In genomic region chr2:32408429-32409424, GRCm38 (mm10) we compare ENCODE assay signal across 11 mouse cellular contexts. TPM values are rescaled to one million over a fixed set of nuclear protein-coding genes. Genes with fewer than 3 reads are reported as not detected.
DNase-seq lines count a peak whose midpoint lies in the region; ATAC-seq and TF ChIP-seq lines count a peak whose summit lies in the region.
"Had no signal": no experiment of that assay in that cellular context is flagged by ENCODE, and none has a peak within 500 bp of the region (broad histone marks: within the 10 kb centered on the region; RNA-seq: fewer than 3 reads in every experiment).

No protein-coding gene starts in this region.

- H3K4me2 ChIP-seq in lung, embryonic 15.5 days: peak overlapping the region; percentile 24; the same call in 1 of the 2 replicates
- no peak overlapping the region for H3K4me2 ChIP-seq in intestine, postnatal 0 days (replicated peaks; ENCODE audit: low read depth)
- peak overlapping the region; percentile 41 for H3K4me2 ChIP-seq in limb, embryonic 12.5 days
- H3K4me2 ChIP-seq in stomach, embryonic 15.5 days: no peak overlapping the region
- H3K4me2 ChIP-seq: hindbrain, embryonic 15.5 days had no signal

- peaks cover 7% of the 10 kb centered on the region; the same call in 1 of the 2 replicates for H3K4me1 ChIP-seq in lung, embryonic 15.5 days
- 0 out of 2 replicates have a peak, but pooled peaks cover 3% of the 10 kb centered on the region for H3K4me1 ChIP-seq in intestine, postnatal 0 days (replicated peaks; ENCODE audit: control insufficient read depth, insufficient read depth, low read length)
- peaks cover 14% of the 10 kb centered on the region for H3K4me1 ChIP-seq in limb, embryonic 12.5 days (replicated peaks)
- H3K4me1 ChIP-seq in stomach, embryonic 15.5 days: peaks cover 3% of the 10 kb centered on the region; the same call in 1 of the 2 replicates
- H3K4me1 ChIP-seq: hindbrain, embryonic 15.5 days had no signal

- peak overlapping the region; percentile 51 for H3K27ac ChIP-seq in lung, embryonic 15.5 days
- H3K27ac ChIP-seq in intestine, postnatal 0 days (ENCODE audit: low read depth, low read length): peak overlapping the region; percentile 80
- H3K27ac ChIP-seq in limb, embryonic 12.5 days: peak overlapping the region; percentile 95
- H3K27ac ChIP-seq in stomach, embryonic 15.5 days: no peak overlapping the region
- H3K27ac ChIP-seq: hindbrain, embryonic 15.5 days; macrophage had no signal

- H3K36me3 ChIP-seq in lung, embryonic 15.5 days: no peaks in the 10 kb centered on the region
- peaks cover under 1% of the 10 kb centered on the region; the same call in 1 of the 2 replicates for H3K36me3 ChIP-seq in intestine, postnatal 0 days (ENCODE audit: control insufficient read depth, insufficient read depth)
- H3K36me3 ChIP-seq in limb, embryonic 12.5 days: peaks cover 7% of the 10 kb centered on the region
- no peaks in the 10 kb centered on the region for H3K36me3 ChIP-seq in stomach, embryonic 15.5 days
- H3K36me3 ChIP-seq: hindbrain, embryonic 15.5 days had no signal

- no peak overlapping the region for H3K4me3 ChIP-seq in lung, embryonic 15.5 days
- no peak overlapping the region for H3K4me3 ChIP-seq in intestine, postnatal 0 days (ENCODE audit: low read depth, low read length)
- 0 out of 2 replicates have a peak overlapping the region, but pooled peaks have one; percentile 3 for H3K4me3 ChIP-seq in limb, embryonic 12.5 days (replicated peaks)
- H3K4me3 ChIP-seq in stomach, embryonic 15.5 days (replicated peaks): no peak overlapping the region
- H3K4me3 ChIP-seq: hindbrain, embryonic 15.5 days had no signal

- no peak for DNase-seq in lung, postnatal 10 days
- DNase-seq in heart, adult 18-20 months: no peak
- DNase-seq in thymus, adult 18-20 months: no peak
- DNase-seq: adrenal gland, adult 8-10 months had no signal

- peak; percentile 25; the same call in 1 of the 2 replicates for ATAC-seq in lung, embryonic 15.5 days (ENCODE audit: borderline replicate concordance, extremely low read depth, low FRiP score, low TSS enrichment)
- peak; percentile 69 for ATAC-seq in intestine, postnatal 0 days
- peak; percentile 70 for ATAC-seq in limb, embryonic 12.5 days (ENCODE audit: insufficient number of reproducible peaks, insufficient read depth, low FRiP score, low TSS enrichment, low read depth)
- peak; percentile 48 for ATAC-seq in stomach, embryonic 15.5 days (ENCODE audit: insufficient read depth, low FRiP score, low read depth)
- no peak for ATAC-seq in inflammation-experienced regulatory T-cells, adult 6 months

- 50% methylated on average over 25 of the region's 25 CpGs for WGBS in lung, embryonic 15.5 days
- 54% methylated on average over 25 of the region's 25 CpGs for WGBS in intestine, postnatal 0 days
- WGBS in limb, embryonic 12.5 days: 32% methylated on average over 25 of the region's 25 CpGs
- WGBS in stomach, embryonic 15.5 days: 57% methylated on average over 25 of the region's 25 CpGs

- 0 out of 2 replicates have a peak, but pooled peaks have one; percentile 3 for TF ChIP-seq CTCF in intestine, postnatal 0 days (IDR thresholded peaks at IDR 0.05; ENCODE audit: low read depth)

- H3K27me3 ChIP-seq in lung, embryonic 15.5 days: no peaks in the 10 kb centered on the region
- no peaks in the 10 kb centered on the region for H3K27me3 ChIP-seq in intestine, postnatal 0 days (replicated peaks; ENCODE audit: control insufficient read depth, insufficient read depth, low read length)
- H3K27me3 ChIP-seq in limb, embryonic 12.5 days: no peaks in the 10 kb centered on the region
- no peaks in the 10 kb centered on the region for H3K27me3 ChIP-seq in stomach, embryonic 15.5 days (replicated peaks)
- H3K27me3 ChIP-seq: hindbrain, embryonic 15.5 days had no signal

- H3K9me3 ChIP-seq in lung, embryonic 15.5 days: no peaks in the 10 kb centered on the region
- no peaks in the 10 kb centered on the region for H3K9me3 ChIP-seq in intestine, postnatal 0 days (ENCODE audit: control insufficient read depth)
- no peaks in the 10 kb centered on the region for H3K9me3 ChIP-seq in limb, embryonic 12.5 days
- H3K9me3 ChIP-seq in stomach, embryonic 15.5 days: no peaks in the 10 kb centered on the region
- H3K9me3 ChIP-seq: hindbrain, embryonic 15.5 days had no signal

- no peak overlapping the region for H3K9ac ChIP-seq in lung, embryonic 15.5 days
- no peak overlapping the region for H3K9ac ChIP-seq in intestine, postnatal 0 days (ENCODE audit: low read depth, low read length)
- peak overlapping the region; percentile 38; the same call in 1 of the 2 replicates for H3K9ac ChIP-seq in limb, embryonic 12.5 days (replicated peaks)
- no peak overlapping the region for H3K9ac ChIP-seq in stomach, embryonic 15.5 days
- H3K9ac ChIP-seq: hindbrain, embryonic 15.5 days had no signal

RNA-seq across cellular contexts. Expression of gene Ptges2, which starts 13.0 kb away (rescaled TPM):
- 22.6 and 25.4 TPM in 2 replicates for polyA plus RNA-seq in lung, embryonic 15.5 days (2015; fragmentation: Nextera tagmentation; extraction: Ambion mirVana)
- polyA plus RNA-seq in intestine, postnatal 0 days (2015; fragmentation: Nextera tagmentation; extraction: Ambion mirVana): 47.3 and 49.4 TPM in 2 replicates
- 32.2 and 36.7 TPM in 2 replicates for polyA plus RNA-seq in limb, embryonic 12.5 days (2016; fragmentation: Nextera tagmentation; extraction: Ambion mirVana)
- 28.5 and 31.4 TPM in 2 replicates for polyA plus RNA-seq in stomach, embryonic 15.5 days (2015; fragmentation: Nextera tagmentation; extraction: Ambion mirVana)
- under 1 TPM; 0.32 to 0.63 (median 0.44) TPM for polyA plus RNA-seq in inflammation-experienced regulatory T-cells, adult 6 months (2017; shearing (Covaris generic))
- total RNA-seq in heart, adult 18-20 months (2021): 10 to 100 TPM; 60.2 to 68.5 TPM

RNA-seq across cellular contexts. Expression of gene Lcn2, which starts 20.7 kb away (rescaled TPM):
- polyA plus RNA-seq in lung, embryonic 15.5 days (2015; fragmentation: Nextera tagmentation; extraction: Ambion mirVana): 2.2 TPM in 2 replicates
- 4.8 and 5.4 TPM in 2 replicates for polyA plus RNA-seq in intestine, postnatal 0 days (2015; fragmentation: Nextera tagmentation; extraction: Ambion mirVana)
- polyA plus RNA-seq in limb, embryonic 12.5 days (2016; fragmentation: Nextera tagmentation; extraction: Ambion mirVana): 0.95 TPM in 1 of 2 replicates, not detected in the other
- polyA plus RNA-seq in stomach, embryonic 15.5 days (2015; fragmentation: Nextera tagmentation; extraction: Ambion mirVana): 25.1 and 30.7 TPM in 2 replicates
- polyA plus RNA-seq in inflammation-experienced regulatory T-cells, adult 6 months (2017; shearing (Covaris generic)): under 1 TPM in 1 of 3 experiments, not detected in 2; 0.93 TPM
- total RNA-seq in heart, adult 18-20 months (2021): 1 to 10 TPM; 4.8 to 5.6 TPM

RNA-seq across cellular contexts. Expression of gene 1110008P14Rik, which starts 27.0 kb away (rescaled TPM):
- polyA plus RNA-seq in lung, embryonic 15.5 days (2015; fragmentation: Nextera tagmentation; extraction: Ambion mirVana): 32.3 and 33.5 TPM in 2 replicates
- 95.0 and 100 TPM in 2 replicates for polyA plus RNA-seq in intestine, postnatal 0 days (2015; fragmentation: Nextera tagmentation; extraction: Ambion mirVana)
- 44.3 and 45.8 TPM in 2 replicates for polyA plus RNA-seq in limb, embryonic 12.5 days (2016; fragmentation: Nextera tagmentation; extraction: Ambion mirVana)
- 36.1 and 42.9 TPM in 2 replicates for polyA plus RNA-seq in stomach, embryonic 15.5 days (2015; fragmentation: Nextera tagmentation; extraction: Ambion mirVana)
- polyA plus RNA-seq in inflammation-experienced regulatory T-cells, adult 6 months (2017; shearing (Covaris generic)): 10 to 100 TPM; 43.1 to 73.3 (median 57.4) TPM
- 10 to 100 TPM; 43.2 to 50.5 TPM for total RNA-seq in heart, adult 18-20 months (2021)

RNA-seq across cellular contexts. Expression of gene Naif1, which starts 41.5 kb away (rescaled TPM):
- 6.6 and 7.1 TPM in 2 replicates for polyA plus RNA-seq in lung, embryonic 15.5 days (2015; fragmentation: Nextera tagmentation; extraction: Ambion mirVana)
- polyA plus RNA-seq in intestine, postnatal 0 days (2015; fragmentation: Nextera tagmentation; extraction: Ambion mirVana): 2.9 and 3.2 TPM in 2 replicates
- 5.1 and 5.6 TPM in 2 replicates for polyA plus RNA-seq in limb, embryonic 12.5 days (2016; fragmentation: Nextera tagmentation; extraction: Ambion mirVana)
- 5.1 and 5.4 TPM in 2 replicates for polyA plus RNA-seq in stomach, embryonic 15.5 days (2015; fragmentation: Nextera tagmentation; extraction: Ambion mirVana)
- polyA plus RNA-seq in inflammation-experienced regulatory T-cells, adult 6 months (2017; shearing (Covaris generic)): 1 to 10 TPM; 4.6 to 6.0 (median 4.8) TPM
- total RNA-seq in heart, adult 18-20 months (2021): 1 to 10 TPM; 3.0 to 3.1 TPM

RNA-seq across cellular contexts. Expression of gene Slc25a25, which starts 42.5 kb away (rescaled TPM):
- polyA plus RNA-seq in lung, embryonic 15.5 days (2015; fragmentation: Nextera tagmentation; extraction: Ambion mirVana): 19.6 and 21.5 TPM in 2 replicates
- polyA plus RNA-seq in intestine, postnatal 0 days (2015; fragmentation: Nextera tagmentation; extraction: Ambion mirVana): 45.1 and 52.6 TPM in 2 replicates
- polyA plus RNA-seq in limb, embryonic 12.5 days (2016; fragmentation: Nextera tagmentation; extraction: Ambion mirVana): 26.0 and 28.3 TPM in 2 replicates
- polyA plus RNA-seq in stomach, embryonic 15.5 days (2015; fragmentation: Nextera tagmentation; extraction: Ambion mirVana): 17.6 and 17.9 TPM in 2 replicates
- 1 to 10 TPM; 2.2 to 4.4 (median 4.3) TPM for polyA plus RNA-seq in inflammation-experienced regulatory T-cells, adult 6 months (2017; shearing (Covaris generic))
- 10 to 100 TPM in 1 of 2 experiments, 1 to 10 TPM in 1; 8.4 to 11.5 TPM for total RNA-seq in heart, adult 18-20 months (2021)

Comparison
In these comparisons a context has a peak if more than half of its experiments do, and no peak if none do; other contexts are left out.
1. H3K4me2 ChIP-seq: peak in lung, embryonic 15.5 days (single experiment) and limb, embryonic 12.5 days (single experiment); none in intestine, postnatal 0 days (single experiment) and stomach, embryonic 15.5 days (single experiment).
2. RNA of gene Ptges2, which starts 13.0 kb away (polyA plus RNA-seq): 47.3 to 49.4 TPM in intestine, postnatal 0 days, 32.2 to 36.7 TPM in limb, embryonic 12.5 days, 28.5 to 31.4 TPM in stomach, embryonic 15.5 days and 22.6 to 25.4 TPM in lung, embryonic 15.5 days; 0.32 to 0.63 TPM in inflammation-experienced regulatory T-cells, adult 6 months; every median in the first group is over 10 times any median in the second.